Comparison of ENCODE assay signal across 8 mouse cellular contexts in genomic region chr11:5999832-6000771, GRCm38 (mm10). TPM values are rescaled to one million over a fixed set of nuclear protein-coding genes. Genes with fewer than 3 reads are reported as not detected.
DNase-seq lines count a peak whose midpoint lies in the region; ATAC-seq and TF ChIP-seq lines count a peak whose summit lies in the region.

No protein-coding gene starts in this region.

- 3% methylated on average over 8 of the region's 8 CpGs for WGBS in hindbrain, postnatal 0 days

- H3K27me3 ChIP-seq in hindbrain, postnatal 0 days (ENCODE audit: insufficient read depth, low read length), result no peaks in the 10 kb centered on the region

- peak overlapping the region; percentile 58 for H3K27ac ChIP-seq in cortical plate, adult 2 months (ENCODE audit: insufficient read depth, low read length)
- H3K27ac ChIP-seq in hindbrain, postnatal 0 days, result peak overlapping the region; percentile 77

- H3K4me2 ChIP-seq in hindbrain, postnatal 0 days (ENCODE audit: low read depth, low read length), result no peak overlapping the region

- no peaks in the 10 kb centered on the region for H3K9me3 ChIP-seq in hindbrain, postnatal 0 days (ENCODE audit: low read length)

- DNase-seq in adrenal gland, adult 18-20 months (ENCODE audit: low spot score in 2 of 2), result peak; percentile 47 to 51
- DNase-seq in gastrocnemius, postnatal 10 days, result peak; percentile 76
- DNase-seq in hindbrain, postnatal 0 days (ENCODE audit: low spot score), result peak; percentile 91
- peak; percentile 86 for DNase-seq in left cerebral cortex, adult 11 months (ENCODE audit: low spot score)
- peak; percentile 77 for DNase-seq in lung, postnatal 14 days
- peak; percentile 53 for DNase-seq in ovary, postnatal 36 days (ENCODE audit: low spot score)
- DNase-seq in thymus, postnatal 4 days, result peak; percentile 69

- TF ChIP-seq POLR2A in cortical plate, adult 2 months (IDR thresholded peaks at IDR 0.05; ENCODE audit: extremely low read depth, insufficient read depth, low read length), result no peak

- H3K9ac ChIP-seq in hindbrain, postnatal 0 days (replicated peaks; ENCODE audit: low read length), result peak overlapping the region; percentile 24; the same call in 1 of the 2 replicates

- peak; percentile 95 for ATAC-seq in hindbrain, postnatal 0 days

- peaks cover 43% of the 10 kb centered on the region for H3K4me1 ChIP-seq in cortical plate, adult 2 months (ENCODE audit: control insufficient read depth, insufficient read depth, low read length)
- peaks cover 24% of the 10 kb centered on the region for H3K4me1 ChIP-seq in hindbrain, postnatal 0 days (ENCODE audit: insufficient read depth, low read length)

- H3K4me3 ChIP-seq in cortical plate, adult 2 months (ENCODE audit: insufficient read depth, low read length), result no peak overlapping the region
- no peak overlapping the region for H3K4me3 ChIP-seq in hindbrain, postnatal 0 days (ENCODE audit: low read length)

- H3K36me3 ChIP-seq in hindbrain, postnatal 0 days (ENCODE audit: insufficient read depth, low read length), result no peaks in the 10 kb centered on the region

- no peak for TF ChIP-seq CTCF in cortical plate, adult 2 months (IDR thresholded peaks at IDR 0.05; ENCODE audit: extremely low read depth, insufficient read depth, low read length)
- TF ChIP-seq CTCF in hindbrain, postnatal 0 days (IDR thresholded peaks at IDR 0.05; ENCODE audit: low read depth), result no peak

RNA-seq across cellular contexts. Expression of gene Ykt6, which starts 44.6 kb away (rescaled TPM):
- total RNA-seq in adrenal gland, adult 18-20 months (2021), result 10 to 100 TPM; 65.6 to 85.9 TPM
- polyA plus RNA-seq in cortical plate, adult 2 months (2012; rRNA removed), result 64.7 and 65.3 TPM in 2 replicates
- 10 to 100 TPM; 46.7 to 50.4 TPM for total RNA-seq in gastrocnemius, postnatal 10 days (2021)
- total RNA-seq in hindbrain, postnatal 0 days (2014; rRNA removed), result 130 TPM in 2 replicates
- 72.3 and 81.7 TPM in 2 replicates for polyA plus RNA-seq in hindbrain, postnatal 0 days (2015; fragmentation: Nextera tagmentation; extraction: Ambion mirVana)

RNA-seq across cellular contexts. Expression of gene Gck, which starts 50.2 kb away (rescaled TPM):
- 1 to 10 TPM; 3.9 to 6.9 TPM for total RNA-seq in adrenal gland, adult 18-20 months (2021)
- 0.86 and 1.4 TPM in 2 replicates for polyA plus RNA-seq in cortical plate, adult 2 months (2012; rRNA removed)
- total RNA-seq in gastrocnemius, postnatal 10 days (2021), result not detected
- 3.2 and 9.1 TPM in 2 replicates for total RNA-seq in hindbrain, postnatal 0 days (2014; rRNA removed)
- polyA plus RNA-seq in hindbrain, postnatal 0 days (2015; fragmentation: Nextera tagmentation; extraction: Ambion mirVana), result 7.1 and 7.5 TPM in 2 replicates
